Mouse (Mus musculus) olfactory bulb, adult 2 months (tissue): ENCODE data around the gene Art4.

Experiments
- CTCF ChIP-seq: fragments of 200-500 bp; IDR thresholded peaks from 2 replicates; pipeline ENCODE4 v1.5.1; 2012; ENCODE audit warnings: low read depth, mild to moderate bottlenecking, low read length, moderate library complexity; ENCODE audit not compliant: insufficient read depth
- POLR2A ChIP-seq: fragments of 200-500 bp; IDR thresholded peaks from 2 replicates; pipeline ENCODE4 v1.6.1; 2012; ENCODE audit warnings: mild to moderate bottlenecking, low read depth, low read length, moderate library complexity; ENCODE audit not compliant: insufficient read depth

- TF ChIP-seq CTCF (no peak), POLR2A (no peak)
These were observed 334 bp upstream of the Art4 start for GRCm38 (mm10) chr6:136857873-136858260.
